In the genomic region with DNA sequence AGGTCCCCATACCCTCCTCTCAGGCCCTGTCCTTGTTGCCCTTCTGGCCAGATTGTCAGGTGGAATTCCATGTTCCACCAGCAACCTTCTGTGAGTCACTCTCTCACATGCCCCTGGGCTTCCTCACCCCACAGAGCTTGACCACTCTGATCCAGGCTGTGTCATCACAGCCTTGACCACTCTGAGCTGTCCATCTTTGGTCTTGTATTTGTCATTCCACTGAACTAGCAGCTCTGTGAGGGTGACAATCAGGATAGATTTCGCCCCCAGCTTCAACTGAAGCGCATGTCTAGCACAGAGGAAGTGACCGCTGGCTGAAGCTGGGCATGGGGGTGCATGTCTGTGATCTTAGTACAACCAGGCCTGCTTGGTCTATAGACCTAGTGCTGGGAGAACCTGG, we compare ENCODE assay signal across 21 mouse cellular contexts.
"Had no signal": no experiment of that assay in that cellular context is flagged by ENCODE, and none has a peak within 500 bp of the region (broad histone marks: within the 10 kb centered on the region; RNA-seq: fewer than 3 reads in every experiment).

No protein-coding gene starts in this region.

- ATAC-seq: midbrain, embryonic 13.5 days; midbrain, embryonic 16.5 days had no signal

- H3K27ac ChIP-seq: kidney, embryonic 15.5 days; left cerebral cortex, adult 2 months; liver, embryonic 14.5 days; lung, embryonic 15.5 days; midbrain, embryonic 10.5 days; midbrain, embryonic 13.5 days; neural tube, embryonic 13.5 days; stomach, embryonic 15.5 days had no signal

- H3K4me2 ChIP-seq: kidney, embryonic 15.5 days; neural tube, embryonic 13.5 days; stomach, embryonic 15.5 days had no signal

- H3K27me3 ChIP-seq: kidney, embryonic 15.5 days; lung, embryonic 15.5 days; megakaryocyte, embryonic 14.5 days; midbrain, embryonic 13.5 days; neural tube, embryonic 13.5 days; stomach, embryonic 15.5 days had no signal

- DNase-seq: kidney, postnatal 10 days; kidney, postnatal 36 days; layer of hippocampus, postnatal 36 days; lung, adult 18-20 months; lung, postnatal 10 days; lung, postnatal 36 days; retina, postnatal 1 day; right cerebral cortex, postnatal 25 days; spleen, adult 18-20 months; thymus, postnatal 25 days had no signal

- H3K9ac ChIP-seq: kidney, embryonic 15.5 days; liver, embryonic 14.5 days; lung, embryonic 15.5 days; midbrain, embryonic 13.5 days; neural tube, embryonic 13.5 days; stomach, embryonic 15.5 days had no signal

- H3K9me3 ChIP-seq: kidney, embryonic 15.5 days; lung, embryonic 15.5 days; megakaryocyte, embryonic 14.5 days; midbrain, embryonic 10.5 days; midbrain, embryonic 13.5 days; neural tube, embryonic 13.5 days; stomach, embryonic 15.5 days had no signal

- H3K4me3 ChIP-seq: left cerebral cortex, adult 2 months; megakaryocyte, embryonic 14.5 days; midbrain, embryonic 10.5 days; myocyte; neural tube, embryonic 13.5 days; stomach, embryonic 15.5 days had no signal
